Mouse (Mus musculus) cerebellum, postnatal 10 days (tissue): ENCODE results near the gene Auts2.

Source experiments
- DNase-seq, 2 experiments: peaks; one replicate each; pipeline ENCODE4 v3.0.0; 2021; ENCODE audit warnings: mixed read lengths in 2 of 2

The Auts2 gene

DNA sequence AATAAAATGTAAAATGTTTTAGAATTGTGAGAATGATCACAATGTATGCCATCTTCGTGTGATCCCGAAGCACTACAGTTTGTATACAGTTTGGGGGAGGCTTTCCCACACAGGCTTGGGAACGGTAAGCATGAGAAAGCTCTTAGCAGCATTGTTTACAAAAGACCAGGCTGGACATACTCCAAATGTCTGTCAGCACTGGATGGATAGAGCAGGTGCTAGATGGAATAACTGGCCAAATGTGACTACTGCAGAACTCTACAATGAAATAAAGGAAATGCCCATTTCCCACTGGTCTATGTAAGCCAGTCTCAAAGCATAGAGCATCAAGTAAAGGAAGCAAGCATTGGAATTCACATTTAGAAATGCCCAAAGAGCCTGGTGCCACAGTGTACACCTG is 1144.9 kb downstream of the Auts2 start:
- DNase-seq: peak; percentile 17 to 32

DNA sequence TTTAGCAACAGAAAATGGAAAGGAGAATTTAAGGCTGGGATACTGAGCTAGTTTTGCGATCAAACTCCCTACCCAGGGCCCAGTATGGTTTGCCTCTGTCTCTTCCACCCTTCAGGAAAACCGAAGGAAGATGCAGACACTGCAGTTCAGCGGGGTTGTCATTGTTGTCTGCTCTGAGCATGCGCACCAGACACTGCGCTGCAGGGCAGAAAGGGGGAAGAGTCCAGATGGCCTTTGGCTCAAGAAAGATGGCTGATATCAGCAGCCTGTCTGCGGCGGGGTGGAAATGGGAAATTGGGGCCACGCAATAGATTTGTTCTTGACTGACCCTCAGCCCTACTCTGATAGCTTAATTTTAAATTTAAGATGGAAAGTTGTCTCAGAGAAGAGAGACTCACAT is 1147.4 kb downstream of the Auts2 start:
- DNase-seq: peak; percentile 51 to 64
